Mouse (Mus musculus) liver, embryonic 13.5 days (tissue): ENCODE results near the gene Tbc1d15. TPM values are rescaled to one million over a fixed set of nuclear protein-coding genes. Genes with fewer than 3 reads are reported as not detected.

Experiments used
- polyA plus RNA-seq: library from polyadenylated mRNA; unstranded; fragments of >200 nt; fragmentation: Nextera tagmentation; extraction: Ambion mirVana; gene quantifications from 2 replicates; pipeline ENCODE4 v1.2.1, GENCODE M21; 2015

Gene Tbc1d15
- polyA plus RNA-seq, 1 experiment from 2014 or later: 36.1 TPM

Other genes starting within 250 kb of the Tbc1d15 start
- not detected in 2 replicates for gene Tph2, start 66.4 kb downstream of the Tbc1d15 start, polyA plus RNA-seq
- gene Rab21, start 64.1 kb upstream of the Tbc1d15 start, polyA plus RNA-seq: 2.4 and 2.7 TPM in 2 replicates
- 10.2 and 13.4 TPM in 2 replicates for gene Tmem19, start 111.0 kb upstream of the Tbc1d15 start, polyA plus RNA-seq
- gene Thap2, start 133.0 kb upstream of the Tbc1d15 start, polyA plus RNA-seq: 7.0 and 9.0 TPM in 2 replicates
- gene Zfc3h1, start 133.5 kb upstream of the Tbc1d15 start, polyA plus RNA-seq: 6.6 and 7.9 TPM in 2 replicates